Mouse (Mus musculus) small intestine, adult 10 weeks (tissue): ENCODE measurements around the gene Klk12. TPM values are rescaled to one million over a fixed set of nuclear protein-coding genes. Genes with fewer than 3 reads are reported as not detected.

ENCODE experiments used
- polyA plus RNA-seq: library from polyadenylated mRNA; stranded (reverse); fragments of 350-450 nt; fragmentation: Illumina TruSeq; extraction: RNeasy Lipid Tissue Mini Kit (QIAGEN cat#74804); gene quantifications from one replicate; pipeline ENCODE4 v1.2.3, GENCODE M21; 2014; ENCODE audit warnings: low replicate concordance

Klk12 gene
- not detected for polyA plus RNA-seq

DNA sequence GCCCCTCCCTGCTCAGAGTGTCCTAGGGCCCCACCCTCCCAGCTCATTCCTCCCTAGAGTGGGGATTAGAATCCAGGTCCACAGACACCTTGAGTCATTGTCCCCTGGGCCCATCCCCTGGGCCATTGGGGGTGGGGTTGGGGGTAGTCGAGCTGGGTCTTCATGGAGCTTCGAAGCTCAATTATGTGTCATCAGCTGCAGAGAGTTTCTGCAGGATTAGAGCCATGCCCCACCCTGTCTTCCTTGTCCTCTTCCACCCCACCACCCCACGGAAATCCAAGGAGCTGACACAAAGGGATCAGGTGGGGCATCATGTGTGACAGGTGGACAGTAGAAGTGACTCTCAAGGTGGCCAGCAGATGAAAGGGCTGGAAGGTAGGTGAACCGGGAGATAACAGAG is at the start of gene Klk12:
TSS of gene Klk12 (plus strand) at position 301 of the 400 bp plus-strand sequence.

GRCm38 (mm10) chr7:43774364-43774763 is 5.7 kb downstream of the Klk12 start, which contains the start of gene Klk11:
TSS of gene Klk11 (plus strand) at chr7:43774604.

GRCm38 (mm10) chr7:43780746-43781145 is 12.0 kb downstream of the Klk12 start, which contains the start of gene Klk10:
TSS of gene Klk10 (plus strand) at chr7:43781035.

DNA sequence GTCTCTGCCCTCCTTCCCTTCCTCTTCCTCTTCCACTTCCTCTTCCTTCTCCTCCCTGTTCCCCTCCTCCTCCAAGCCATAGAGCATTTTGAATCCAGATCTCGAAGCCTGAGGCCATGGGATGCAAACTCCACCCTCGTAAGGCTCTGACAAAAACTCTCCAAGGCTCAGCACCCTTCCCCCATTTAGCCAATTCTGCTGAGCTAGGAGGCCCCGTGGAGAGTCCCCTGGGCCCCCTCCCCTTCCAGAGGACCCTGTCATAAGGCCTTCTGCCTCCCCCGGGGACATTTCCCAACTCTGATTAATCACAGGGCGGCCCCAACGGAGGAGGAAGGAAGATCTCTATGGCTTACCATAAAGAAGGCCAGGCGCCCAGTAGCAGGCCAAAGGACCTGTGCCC is 22.9 kb downstream of the Klk12 start, which contains the start of gene Klk9:
TSS of gene Klk9 (plus strand) at position 301 of the 400 bp plus-strand sequence.

GRCm38 (mm10) chr7:43797333-43797769 is 28.7 kb downstream of the Klk12 start, which contains the start of gene Klk8:
TSS of gene Klk8 (plus strand) at chr7:43797577.

DNA sequence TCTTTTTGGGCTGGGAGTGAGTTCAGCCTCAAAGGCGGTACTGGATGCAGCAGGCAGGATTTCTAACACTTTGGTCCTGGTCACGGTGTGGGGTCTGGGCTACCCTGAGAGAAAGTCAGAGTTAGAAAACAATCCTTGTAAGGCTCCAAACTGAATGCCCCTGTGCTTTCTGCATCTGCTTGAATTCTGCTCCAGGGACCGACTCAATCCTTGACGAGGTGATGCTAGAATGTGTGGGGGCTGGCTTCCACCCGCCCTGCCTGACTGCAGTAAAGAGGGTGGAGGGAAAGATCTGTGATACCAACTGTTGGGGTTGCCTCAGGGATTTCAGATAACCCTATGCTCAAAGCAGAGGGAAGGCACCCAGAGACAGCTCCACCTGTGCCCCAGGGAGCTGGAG is 42.3 kb downstream of the Klk12 start, which contains the start of gene Klk7:
TSS of gene Klk7 (plus strand) at position 301 of the 400 bp plus-strand sequence.

Other genes with a start within 250 kb of the Klk12 start
- 12.9 TPM for gene Cd33, start 224.5 kb upstream of the Klk12 start, polyA plus RNA-seq
- 0.82 TPM for gene Zfp658, start 206.6 kb upstream of the Klk12 start, polyA plus RNA-seq
- gene Zfp719, start 189.3 kb upstream of the Klk12 start, polyA plus RNA-seq = 15.8 TPM
- not detected for gene Zfp819, start 161.7 kb upstream of the Klk12 start, polyA plus RNA-seq
- gene Ceacam18, start 134.2 kb upstream of the Klk12 start, polyA plus RNA-seq = 22.1 TPM
- 0.82 TPM for gene Siglece, start 108.7 kb upstream of the Klk12 start, polyA plus RNA-seq
- 0.85 TPM for gene Ctu1, start 96.9 kb upstream of the Klk12 start, polyA plus RNA-seq
- not detected for gene Klk14, start 78.5 kb upstream of the Klk12 start, polyA plus RNA-seq
- not detected for gene Klk13, start 56.3 kb upstream of the Klk12 start, polyA plus RNA-seq
- not detected for gene Klk11, start 5.7 kb downstream of the Klk12 start, polyA plus RNA-seq
- not detected for gene Klk10, start 12.1 kb downstream of the Klk12 start, polyA plus RNA-seq
- not detected for gene Klk9, start 23.0 kb downstream of the Klk12 start, polyA plus RNA-seq
- not detected for gene Klk8, start 28.7 kb downstream of the Klk12 start, polyA plus RNA-seq
- gene Klk7, start 42.4 kb downstream of the Klk12 start, polyA plus RNA-seq = not detected
- not detected for gene Klk6, start 55.6 kb downstream of the Klk12 start, polyA plus RNA-seq
- not detected for gene Klk5, start 73.1 kb downstream of the Klk12 start, polyA plus RNA-seq
- gene Klk4, start 112.3 kb downstream of the Klk12 start, polyA plus RNA-seq = not detected
- not detected for gene Klk15, start 164.8 kb downstream of the Klk12 start, polyA plus RNA-seq
- gene Klk1b8, start 181.8 kb downstream of the Klk12 start, polyA plus RNA-seq = not detected
- not detected for gene Klk1b1, start 197.9 kb downstream of the Klk12 start, polyA plus RNA-seq
- not detected for gene Klk1b9, start 207.2 kb downstream of the Klk12 start, polyA plus RNA-seq
- gene Klk1b11, start 227.0 kb downstream of the Klk12 start, polyA plus RNA-seq = not detected
- not detected for gene Klk1b26, start 243.3 kb downstream of the Klk12 start, polyA plus RNA-seq